Mouse (Mus musculus) midbrain, postnatal 0 days (tissue): ENCODE measurements at regions not wholly inside any gene's neighbourhood (a gene's known extent, or its start where the extent isn't known, plus 50 kb on each side); places are given as distances from the start of the nearest gene placed in this dataset.

Source experiments
- ATAC-seq: fragments of 200-750 bp; cut with Nextera tagmentation; 2 replicates; pipeline ENCODE4 v1.8.0; 2017; ENCODE audit warnings: moderate number of reproducible peaks, mild to moderate bottlenecking, moderate TSS enrichment, moderate library complexity; ENCODE audit not compliant: low FRiP score
- DNase-seq: peaks from one replicate; pipeline ENCODE4 v3.0.0-alpha.2; 2015; ENCODE audit warnings: low spot score
- H3K27ac ChIP-seq: fragments of 300-500 bp; sonication (generic); 2 replicates; pipeline ENCODE4 v1.5.1; 2014; ENCODE audit warnings: low read depth, mild to moderate bottlenecking, low read length, mixed read lengths
- H3K27me3 ChIP-seq: fragments of 300-500 bp; sonication (generic); 2 replicates; pipeline ENCODE4 v1.6.1; 2014; ENCODE audit warnings: low read length, control low read depth, mixed read lengths; ENCODE audit not compliant: insufficient read depth
- H3K36me3 ChIP-seq: fragments of 300-500 bp; sonication (generic); 2 replicates; pipeline ENCODE4 v1.6.1; 2014; ENCODE audit warnings: low read length, control low read depth, mixed read lengths; ENCODE audit not compliant: insufficient read depth
- H3K4me1 ChIP-seq: fragments of 300-500 bp; sonication (generic); 2 replicates; pipeline ENCODE4 v1.6.1; 2014; ENCODE audit warnings: mild to moderate bottlenecking, control low read depth, antibody characterized with exemption, low read length, mixed read lengths; ENCODE audit not compliant: insufficient read depth
- H3K4me2 ChIP-seq: fragments of 300-500 bp; sonication (generic); 2 replicates; pipeline ENCODE4 v1.6.1; 2014; ENCODE audit warnings: low read depth, mild to moderate bottlenecking, low read length, mixed read lengths; ENCODE audit not compliant: poor library complexity, severe bottlenecking
- H3K4me3 ChIP-seq: fragments of 300-500 bp; sonication (generic); 2 replicates; pipeline ENCODE4 v1.5.1; 2014; ENCODE audit warnings: low read depth, mild to moderate bottlenecking, low read length, moderate library complexity
- H3K9ac ChIP-seq: fragments of 300-500 bp; sonication (generic); replicated peaks from 2 replicates; pipeline ENCODE4 v1.6.1; 2014; ENCODE audit warnings: mild to moderate bottlenecking, low read length, moderate library complexity, mixed read lengths; ENCODE audit not compliant: poor library complexity, severe bottlenecking
- H3K9me3 ChIP-seq: fragments of 300-500 bp; sonication (generic); 2 replicates; pipeline ENCODE4 v1.6.1; 2016; ENCODE audit warnings: low read length, control low read depth
- CTCF ChIP-seq: IDR thresholded peaks from 2 replicates; pipeline ENCODE4 v1.5.1; 2016; ENCODE audit warnings: antibody characterized with exemption, mild to moderate bottlenecking
- WGBS: fragments of 180-500 bp; shearing (Covaris S2); extraction: QIAGEN DNeasy Blood & Tissue Kit; methylation state at CpG from one replicate; pipeline ENCODE4 v1.1.7; 2014; 5-methylcytosine and 5-hydroxymethylcytosine counted together

DNA sequence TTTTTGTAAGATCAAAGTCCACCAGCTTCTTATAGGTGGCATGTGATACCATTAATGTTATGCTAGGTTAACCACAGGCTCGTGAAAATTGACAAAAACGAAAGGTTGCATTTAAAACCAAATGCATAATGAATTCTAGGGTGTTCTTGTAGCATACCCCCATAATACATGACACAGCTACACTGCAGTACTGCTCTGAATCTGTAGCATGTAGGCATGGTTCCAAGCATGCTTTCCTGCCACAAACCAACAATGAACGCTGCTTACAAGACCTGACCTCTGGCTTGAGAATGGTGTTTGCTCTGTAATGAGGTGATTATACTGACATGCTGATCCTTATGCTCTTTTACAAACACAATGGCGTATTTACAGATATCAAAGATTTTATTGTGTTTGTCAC, 1020.3 kb downstream of the Pcdh7 start:
- WGBS, result 72% methylated on average over 4 of the region's 4 CpGs
- no peak overlapping the region for H3K9ac ChIP-seq
- no peaks in the 10 kb centered on the region for H3K4me1 ChIP-seq
- no peaks in the 10 kb centered on the region for H3K36me3 ChIP-seq
- no peaks in the 10 kb centered on the region for H3K9me3 ChIP-seq
- H3K4me3 ChIP-seq, result no peak overlapping the region
- TF ChIP-seq CTCF, result no peak
- H3K4me2 ChIP-seq, result no peak overlapping the region
- H3K27me3 ChIP-seq, result no peaks in the 10 kb centered on the region
- ATAC-seq (no peak), DNase-seq (no peak)
- no peak overlapping the region for H3K27ac ChIP-seq

DNA sequence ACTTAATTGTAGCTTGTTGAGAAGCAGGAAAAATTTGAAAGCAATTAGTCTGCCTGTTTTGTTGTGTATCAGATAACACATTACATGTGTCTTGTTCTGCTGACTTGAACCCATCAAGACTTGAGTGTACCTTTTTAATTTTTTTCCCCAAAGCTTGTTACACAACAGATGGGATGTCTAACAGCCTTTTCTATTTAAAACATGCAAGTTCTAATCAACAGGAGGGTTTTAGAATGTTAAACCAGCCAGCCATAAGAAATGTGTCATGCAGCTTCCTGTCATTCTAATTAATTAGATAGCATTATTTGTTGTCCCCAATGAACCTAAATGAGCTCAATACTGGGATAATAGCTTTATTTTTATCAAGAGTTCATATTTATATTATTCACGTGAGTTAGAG, 1023.0 kb downstream of the Pcdh7 start:
- 80% methylated on average over 1 of the region's 1 CpGs for WGBS
- no peaks in the 10 kb centered on the region for H3K27me3 ChIP-seq
- H3K9ac ChIP-seq, result no peak overlapping the region
- H3K4me3 ChIP-seq, result no peak overlapping the region
- H3K27ac ChIP-seq, result no peak overlapping the region
- DNase-seq (peak; percentile 33), ATAC-seq (no peak)
- no peak for TF ChIP-seq CTCF
- no peaks in the 10 kb centered on the region for H3K9me3 ChIP-seq
- no peaks in the 10 kb centered on the region for H3K4me1 ChIP-seq
- no peak overlapping the region for H3K4me2 ChIP-seq
- H3K36me3 ChIP-seq, result no peaks in the 10 kb centered on the region

DNA sequence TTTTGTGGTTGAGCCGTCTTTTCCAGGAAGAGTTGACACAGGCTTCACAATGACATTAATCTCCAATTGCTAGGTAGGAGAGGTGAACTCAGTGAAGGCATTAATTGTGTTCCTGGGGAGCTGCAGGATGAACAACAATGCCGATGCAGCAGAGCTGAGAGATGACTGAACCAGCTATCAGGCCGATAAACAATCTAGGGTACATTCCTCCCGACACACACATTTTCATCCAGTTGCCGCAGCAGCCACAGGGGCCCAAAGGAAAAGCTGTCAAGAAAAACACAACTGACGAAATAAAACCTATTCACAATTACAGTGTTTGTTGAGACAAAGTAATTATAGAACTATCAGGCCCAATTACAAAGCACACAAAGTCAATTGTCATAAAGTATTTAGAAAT, 1029.9 kb downstream of the Pcdh7 start:
- Histone ChIP-seq H3K36me3 (no peaks in the 10 kb centered on the region), H3K4me2 (no peak overlapping the region), H3K9ac (no peak overlapping the region), H3K4me1 (peaks cover 5% of the 10 kb centered on the region; the same call in 1 of the 2 replicates), H3K9me3 (no peaks in the 10 kb centered on the region), H3K27ac (no peak overlapping the region), H3K4me3 (no peak overlapping the region), H3K27me3 (no peaks in the 10 kb centered on the region)
- ATAC-seq, result no peak
- WGBS, result 11% methylated on average over 6 of the region's 6 CpGs
- TF ChIP-seq CTCF, result no peak
- peak; percentile 12 for DNase-seq

DNA sequence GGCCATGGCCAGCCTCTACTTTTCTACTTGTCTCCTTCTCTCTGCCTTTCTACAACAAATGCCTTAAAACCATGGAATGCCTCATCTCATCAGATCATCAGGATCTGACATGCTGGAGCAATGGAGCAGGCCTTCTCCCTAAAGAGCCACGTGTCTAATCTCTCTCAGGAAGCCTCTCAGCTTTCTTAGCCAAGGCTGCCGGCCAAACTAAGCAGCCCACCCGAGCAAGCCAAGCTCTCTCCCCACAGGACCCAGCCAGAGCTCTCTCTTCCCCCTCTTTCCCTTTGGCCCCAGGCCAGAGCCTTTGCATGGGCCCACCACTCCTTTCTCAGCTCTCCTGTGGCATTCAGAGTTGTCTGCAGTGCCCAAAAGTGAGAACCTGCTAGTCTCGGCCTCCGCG, 1034.0 kb downstream of the Pcdh7 start:
- no peaks in the 10 kb centered on the region for H3K27me3 ChIP-seq
- ATAC-seq (no peak), DNase-seq (peak; percentile 16)
- no peak overlapping the region for H3K4me2 ChIP-seq
- peaks cover 5% of the 10 kb centered on the region; the same call in 1 of the 2 replicates for H3K4me1 ChIP-seq
- H3K4me3 ChIP-seq, result no peak overlapping the region
- H3K9ac ChIP-seq, result no peak overlapping the region
- no peaks in the 10 kb centered on the region for H3K9me3 ChIP-seq
- H3K27ac ChIP-seq, result no peak overlapping the region
- no peaks in the 10 kb centered on the region for H3K36me3 ChIP-seq
- 81% methylated on average over 6 of the region's 6 CpGs for WGBS
- no peak for TF ChIP-seq CTCF
